Mouse (Mus musculus) CD8-positive naive resting alpha-beta T cell, adult 57 days (primary cell): ENCODE data around the gene Pcmtd2. TPM values are rescaled to one million over a fixed set of nuclear protein-coding genes. Genes with fewer than 3 reads are reported as not detected.

Source experiments
- total RNA-seq: library from RNA; stranded (reverse); gene quantifications from one replicate; pipeline ENCODE4 v1.2.4, GENCODE M21; 2023

The Pcmtd2 gene
- 59.2 TPM for total RNA-seq

DNA sequence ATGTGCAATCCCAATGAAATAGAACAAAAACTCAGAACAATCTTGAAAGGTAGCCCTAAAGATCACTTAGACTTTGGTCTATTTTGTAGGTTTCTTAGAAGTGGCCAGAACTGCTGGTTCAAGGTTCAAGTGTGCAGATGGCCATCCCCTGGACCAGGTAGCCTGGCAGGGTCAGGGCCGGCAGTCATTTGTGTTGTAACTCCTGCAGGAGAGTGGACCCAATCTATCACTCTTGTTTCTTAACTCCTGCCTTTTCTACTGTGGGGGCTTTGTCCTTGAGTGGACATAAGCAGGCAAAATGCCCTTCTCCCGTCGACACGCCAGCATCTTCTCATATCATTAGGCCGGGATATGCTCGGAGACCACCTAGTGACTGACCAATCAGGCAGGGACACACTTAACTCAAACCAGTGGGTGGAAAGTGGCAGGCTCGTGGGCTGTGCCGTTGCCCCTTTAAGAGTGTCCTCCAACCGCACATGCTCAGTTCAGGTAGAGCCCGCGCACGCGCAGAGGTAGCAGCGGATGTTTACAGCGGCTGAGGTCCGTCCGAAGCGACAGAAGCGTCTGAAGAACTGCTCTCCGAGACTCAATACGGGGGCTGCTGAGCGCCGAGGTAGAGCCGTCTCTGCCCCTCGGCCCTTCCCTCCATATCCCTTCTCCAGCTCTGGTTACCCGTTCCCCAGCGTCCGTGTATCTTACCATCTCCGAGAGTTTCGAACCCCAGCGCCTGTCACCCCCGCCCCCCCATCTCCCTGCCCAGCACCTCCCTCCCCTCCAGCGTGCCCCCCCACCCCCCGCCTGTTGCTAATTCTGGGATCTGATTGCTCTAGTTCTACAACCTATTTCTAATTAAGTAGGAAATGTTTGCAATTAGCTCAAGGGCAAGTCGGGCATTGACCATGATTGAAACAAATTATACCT lies at the start of gene Pcmtd2:
Gene Pcmtd2, plus strand, starts transcription at position 483 of the 921 bp plus-strand sequence.

DNA sequence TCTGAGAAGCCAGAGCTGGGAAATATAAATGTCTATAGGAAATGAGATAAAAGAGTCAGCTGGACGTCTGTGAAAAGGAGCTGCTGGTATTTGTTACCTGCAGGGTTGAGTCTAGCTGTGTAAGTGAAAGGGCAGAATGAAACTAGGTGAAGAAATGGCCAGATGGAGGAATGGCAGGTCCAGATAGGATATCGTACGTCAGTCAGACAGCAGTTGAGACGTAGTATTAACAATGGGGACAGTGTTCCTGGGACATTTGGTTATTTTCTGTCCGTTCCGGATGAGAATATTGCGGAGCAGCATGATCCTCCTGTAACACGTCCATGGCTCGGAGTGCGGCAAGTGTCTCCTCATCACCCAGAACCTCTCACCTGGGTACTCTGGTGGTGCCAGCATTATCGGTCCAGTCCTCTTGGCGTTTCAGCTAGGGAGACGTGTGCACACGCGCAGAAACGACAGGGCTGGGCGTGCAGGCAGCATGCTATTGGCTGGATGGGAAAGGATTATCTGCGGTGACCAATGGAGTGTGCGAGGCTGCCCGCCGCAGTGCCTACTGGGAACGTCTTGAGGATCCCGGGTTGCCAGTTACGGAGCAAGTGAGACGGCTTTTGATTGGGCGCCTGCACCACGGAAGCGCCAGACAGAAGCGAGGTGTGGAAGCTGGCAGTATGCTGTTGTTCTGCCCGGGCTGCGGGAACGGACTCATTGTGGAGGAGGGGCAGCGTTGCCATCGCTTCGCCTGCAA lies 26.3 kb downstream of the Pcmtd2 start, which contains the start of gene Polr3k:
Gene Polr3k, plus strand, starts transcription at position 547 of the 745 bp plus-strand sequence.

Other genes with a start within 250 kb of the Pcmtd2 start
- 63.4 TPM for gene Prpf6, start 246.0 kb upstream of the Pcmtd2 start, total RNA-seq
- 58.7 TPM for gene Zfp512b, start 245.1 kb upstream of the Pcmtd2 start, total RNA-seq
- gene Samd10, start 238.6 kb upstream of the Pcmtd2 start, total RNA-seq: 8.1 TPM
- not detected for gene Gm29797, start 180.8 kb upstream of the Pcmtd2 start, total RNA-seq
- not detected for gene Sox18, start 166.2 kb upstream of the Pcmtd2 start, total RNA-seq
- gene Tcea2, start 157.5 kb upstream of the Pcmtd2 start, total RNA-seq: 19.2 TPM
- gene Rgs19, start 143.9 kb upstream of the Pcmtd2 start, total RNA-seq: 102 TPM
- not detected for gene Lkaaear1, start 139.4 kb upstream of the Pcmtd2 start, total RNA-seq
- gene Oprl1, start 122.8 kb upstream of the Pcmtd2 start, total RNA-seq: not detected
- gene Myt1, start 74.5 kb upstream of the Pcmtd2 start, total RNA-seq: not detected
- 11.8 TPM for gene Polr3k, start 26.5 kb downstream of the Pcmtd2 start, total RNA-seq
- gene Gm14496, start 153.3 kb downstream of the Pcmtd2 start, total RNA-seq: not detected